Comparison of ENCODE assay signal across 24 mouse cellular contexts in the genomic region with DNA sequence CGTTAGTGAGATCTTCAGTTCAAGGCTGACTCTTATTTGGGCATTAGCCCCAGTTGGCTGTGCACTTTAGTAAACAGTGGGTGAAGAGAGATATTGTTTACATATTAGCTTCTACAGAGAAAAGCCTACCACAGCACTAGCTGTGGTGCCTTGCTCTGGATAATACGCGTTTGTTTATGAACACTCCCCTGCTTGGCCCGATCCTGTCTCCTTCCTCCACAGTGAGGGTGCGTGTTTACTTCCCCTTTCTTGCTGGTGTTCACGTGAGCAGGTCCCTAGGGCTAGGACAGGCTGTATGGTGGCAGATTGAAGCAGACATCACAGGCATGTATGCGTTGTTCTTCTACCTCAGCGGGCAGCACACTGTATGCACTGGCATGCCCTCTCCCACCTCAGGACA.
DNase-seq lines count a peak whose midpoint lies in the region; ATAC-seq and TF ChIP-seq lines count a peak whose summit lies in the region.
"Had no signal": no experiment of that assay in that cellular context is flagged by ENCODE, and none has a peak within 500 bp of the region (broad histone marks: within the 10 kb centered on the region; RNA-seq: fewer than 3 reads in every experiment).

No protein-coding gene starts in this region.

- no peak for TF ChIP-seq CTCF in CH12.LX (conservative IDR thresholded peaks at IDR 0.05 in 1 of 2, IDR thresholded peaks at IDR 0.05 in 1 of 2; ENCODE audit: low read depth in 2 of 2, low read length in 2 of 2)

- TF ChIP-seq EP300 in CH12.LX (IDR thresholded peaks at IDR 0.05; ENCODE audit: low read length) = no peak

- TF ChIP-seq POLR2A in CH12.LX (IDR thresholded peaks at IDR 0.05; ENCODE audit: low read depth, low read length) = no peak

- TF ChIP-seq RAD21 in CH12.LX (IDR thresholded peaks at IDR 0.05; ENCODE audit: low read depth, low read length) = no peak

- 67% methylated on average over 8 of the region's 8 CpGs for WGBS in embryonic facial prominence, embryonic 12.5 days
- 78% methylated on average over 8 of the region's 8 CpGs for WGBS in embryonic facial prominence, embryonic 10.5 days
- 89% methylated on average over 8 of the region's 8 CpGs for WGBS in forebrain, embryonic 10.5 days
- 82% methylated on average over 8 of the region's 8 CpGs for WGBS in forebrain, embryonic 14.5 days

- no peaks in the 10 kb centered on the region for H3K36me3 ChIP-seq in embryonic facial prominence, embryonic 12.5 days
- no peaks in the 10 kb centered on the region for H3K36me3 ChIP-seq in embryonic facial prominence, embryonic 10.5 days (replicated peaks)
- no peaks in the 10 kb centered on the region for H3K36me3 ChIP-seq in CH12.LX (replicated peaks in 1 of 2; ENCODE audit: control insufficient read depth in 1 of 2, insufficient read depth in 1 of 2, low read length in 1 of 2)
- H3K36me3 ChIP-seq in forebrain, embryonic 10.5 days (replicated peaks) = no peaks in the 10 kb centered on the region
- no peaks in the 10 kb centered on the region for H3K36me3 ChIP-seq in forebrain, embryonic 14.5 days (ENCODE audit: control insufficient read depth, insufficient read depth, low read length)
- H3K36me3 ChIP-seq: embryonic facial prominence, embryonic 13.5 days; heart, embryonic 15.5 days; hindbrain, embryonic 12.5 days had no signal

- DNase-seq in embryonic facial prominence, embryonic 10.5 days (ENCODE audit: low spot score) = no peak
- no peak for DNase-seq in CH12.LX (ENCODE audit: extremely low read depth)
- DNase-seq in forebrain, embryonic 10.5 days (ENCODE audit: extremely low spot score, low spot score) = no peak
- DNase-seq in forebrain, embryonic 14.5 days (ENCODE audit: low spot score) = no peak
- no peak for DNase-seq in embryo, embryonic 10 days (ENCODE audit: low spot score)
- DNase-seq: adrenal gland, adult 2 months; adrenal gland, postnatal 25 days; cerebellum, adult 18-20 months; cerebellum, adult 9-11 months; cerebellum, postnatal 36 days; embryo, embryonic 11 days; gastrocnemius, postnatal 10 days; heart, adult 2 months; heart, postnatal 14 days had no signal

- H3K4me1 ChIP-seq in embryonic facial prominence, embryonic 12.5 days = peaks cover 11% of the 10 kb centered on the region; the same call in 1 of the 2 replicates
- H3K4me1 ChIP-seq in embryonic facial prominence, embryonic 10.5 days = peaks cover 22% of the 10 kb centered on the region
- peaks cover 0 to 3% of the 10 kb centered on the region in 2 experiments; a peak in 2 of 4 replicates for H3K4me1 ChIP-seq in CH12.LX (ENCODE audit: control insufficient read depth in 1 of 2, insufficient read depth in 2 of 2)
- H3K4me1 ChIP-seq in forebrain, embryonic 10.5 days = peaks cover 9% of the 10 kb centered on the region
- peaks cover 4% of the 10 kb centered on the region; the same call in 1 of the 2 replicates for H3K4me1 ChIP-seq in forebrain, embryonic 14.5 days (ENCODE audit: control insufficient read depth, insufficient read depth, low read length)
- H3K4me1 ChIP-seq: heart, embryonic 15.5 days had no signal

- in situ Hi-C loops in CH12.LX (cut with MboI; ENCODE audit: low pct_ligation_motif_present, low pct_unique_long_range_greater_than_20kb, low sequenced_read_pairs) = no loop called here

- no peak overlapping the region for H3K4me3 ChIP-seq in embryonic facial prominence, embryonic 12.5 days
- H3K4me3 ChIP-seq in embryonic facial prominence, embryonic 10.5 days = no peak overlapping the region
- no peak overlapping the region for H3K4me3 ChIP-seq in CH12.LX (replicated peaks in 1 of 3; ENCODE audit: low read depth in 2 of 3, low read length in 2 of 3, poor library complexity in 1 of 3)
- no peak overlapping the region for H3K4me3 ChIP-seq in forebrain, embryonic 10.5 days
- H3K4me3 ChIP-seq in forebrain, embryonic 14.5 days (ENCODE audit: low read depth, low read length) = no peak overlapping the region
- H3K4me3 ChIP-seq: embryonic facial prominence, embryonic 13.5 days; forebrain, embryonic 13.5 days; heart, adult 2 months; heart, embryonic 15.5 days; hindbrain, embryonic 12.5 days had no signal

- H3K9ac ChIP-seq in embryonic facial prominence, embryonic 12.5 days = no peak overlapping the region
- no peak overlapping the region for H3K9ac ChIP-seq in CH12.LX (ENCODE audit: insufficient read depth, low read depth)
- H3K9ac ChIP-seq in forebrain, embryonic 14.5 days (ENCODE audit: low read length) = no peak overlapping the region
- H3K9ac ChIP-seq: embryonic facial prominence, embryonic 13.5 days; forebrain, embryonic 13.5 days; heart, embryonic 15.5 days; hindbrain, embryonic 12.5 days had no signal

- dilution Hi-C loops in CH12.LX (cut with MboI; ENCODE audit: extremely low pct_ligation_motif_present, extremely low pct_unique_long_range_greater_than_20kb, low sequenced_read_pairs) = no loop called here

- H3K4me2 ChIP-seq in embryonic facial prominence, embryonic 12.5 days (replicated peaks) = no peak overlapping the region
- 0 out of 2 replicates have a peak overlapping the region, but pooled peaks have one; percentile 4 for H3K4me2 ChIP-seq in CH12.LX (ENCODE audit: insufficient read depth, low read depth, poor library complexity, severe bottlenecking)
- H3K4me2 ChIP-seq in forebrain, embryonic 14.5 days (ENCODE audit: low read length) = no peak overlapping the region
- H3K4me2 ChIP-seq: embryonic facial prominence, embryonic 13.5 days; forebrain, embryonic 13.5 days; heart, embryonic 11.5 days; heart, embryonic 15.5 days; hindbrain, embryonic 12.5 days had no signal

- no peaks in the 10 kb centered on the region for H3K9me3 ChIP-seq in embryonic facial prominence, embryonic 12.5 days
- H3K9me3 ChIP-seq in embryonic facial prominence, embryonic 10.5 days = no peaks in the 10 kb centered on the region
- H3K9me3 ChIP-seq in CH12.LX (replicated peaks; ENCODE audit: low read length) = no peaks in the 10 kb centered on the region
- no peaks in the 10 kb centered on the region for H3K9me3 ChIP-seq in forebrain, embryonic 10.5 days
- no peaks in the 10 kb centered on the region for H3K9me3 ChIP-seq in forebrain, embryonic 14.5 days (replicated peaks; ENCODE audit: control insufficient read depth, low read length)
- H3K9me3 ChIP-seq: embryonic facial prominence, embryonic 13.5 days; forebrain, embryonic 13.5 days; heart, embryonic 15.5 days; hindbrain, embryonic 12.5 days had no signal

- no peaks in the 10 kb centered on the region for H3K79me2 ChIP-seq in CH12.LX (replicated peaks; ENCODE audit: control insufficient read depth, extremely low read depth, insufficient read depth, poor library complexity, severe bottlenecking)

- H3K27ac ChIP-seq in embryonic facial prominence, embryonic 12.5 days = no peak overlapping the region
- no peak overlapping the region for H3K27ac ChIP-seq in embryonic facial prominence, embryonic 10.5 days (replicated peaks)
- no peak overlapping the region for H3K27ac ChIP-seq in CH12.LX (ENCODE audit: insufficient read depth, low read depth)
- H3K27ac ChIP-seq in forebrain, embryonic 10.5 days = no peak overlapping the region
- no peak overlapping the region for H3K27ac ChIP-seq in forebrain, embryonic 14.5 days (ENCODE audit: low read depth, low read length)
- H3K27ac ChIP-seq: embryonic facial prominence, embryonic 13.5 days; forebrain, embryonic 13.5 days; heart, adult 2 months; heart, embryonic 15.5 days; hindbrain, embryonic 12.5 days had no signal

- H3K27me3 ChIP-seq in embryonic facial prominence, embryonic 12.5 days = no peaks in the 10 kb centered on the region
- no peaks in the 10 kb centered on the region for H3K27me3 ChIP-seq in embryonic facial prominence, embryonic 10.5 days (replicated peaks; ENCODE audit: low read depth, poor library complexity, severe bottlenecking)
- H3K27me3 ChIP-seq in CH12.LX (replicated peaks) = peaks cover 87% of the 10 kb centered on the region
- no peaks in the 10 kb centered on the region for H3K27me3 ChIP-seq in forebrain, embryonic 10.5 days (ENCODE audit: poor library complexity, severe bottlenecking)
- no peaks in the 10 kb centered on the region for H3K27me3 ChIP-seq in forebrain, embryonic 14.5 days (replicated peaks; ENCODE audit: control insufficient read depth, insufficient read depth, low read length)
- H3K27me3 ChIP-seq: forebrain, embryonic 13.5 days; heart, embryonic 15.5 days; hindbrain, embryonic 12.5 days had no signal

- ATAC-seq in embryonic facial prominence, embryonic 12.5 days (ENCODE audit: insufficient number of reproducible peaks, insufficient read depth, low FRiP score, low TSS enrichment) = 0 out of 2 replicates have a peak, but pooled peaks have one; percentile 64
- ATAC-seq in megakaryocyte, adult 5-6 weeks (ENCODE audit: poor library complexity, severe bottlenecking) = peak; percentile 30; the same call in 1 of the 2 replicates
- no peak for ATAC-seq in forebrain, embryonic 14.5 days
- ATAC-seq: forebrain, embryonic 13.5 days; hindbrain, embryonic 16.5 days; inflammation-experienced regulatory T-cells, adult 6 months; intestine, postnatal 0 days had no signal

TF ChIP-seq in CH12.LX, 34 proteins besides CTCF, POLR2A, EP300 and RAD21:
- TF ChIP-seq NELFE (IDR thresholded peaks at IDR 0.05; ENCODE audit: low read depth, low read length) (no peak), BHLHE40 (IDR thresholded peaks at IDR 0.05; ENCODE audit: low read depth, low read length) (peak; percentile 59), PAX5 (IDR thresholded peaks at IDR 0.05; ENCODE audit: low read length) (no peak)
